Mouse (Mus musculus) retina, postnatal 7 days (tissue): ENCODE measurements around the gene 4930595D18Rik.

ENCODE experiments used
- DNase-seq: peaks from one replicate; pipeline ENCODE4 v3.0.0-alpha.2; 2012; ENCODE audit warnings: low read depth, low spot score

4930595D18Rik gene

DNA sequence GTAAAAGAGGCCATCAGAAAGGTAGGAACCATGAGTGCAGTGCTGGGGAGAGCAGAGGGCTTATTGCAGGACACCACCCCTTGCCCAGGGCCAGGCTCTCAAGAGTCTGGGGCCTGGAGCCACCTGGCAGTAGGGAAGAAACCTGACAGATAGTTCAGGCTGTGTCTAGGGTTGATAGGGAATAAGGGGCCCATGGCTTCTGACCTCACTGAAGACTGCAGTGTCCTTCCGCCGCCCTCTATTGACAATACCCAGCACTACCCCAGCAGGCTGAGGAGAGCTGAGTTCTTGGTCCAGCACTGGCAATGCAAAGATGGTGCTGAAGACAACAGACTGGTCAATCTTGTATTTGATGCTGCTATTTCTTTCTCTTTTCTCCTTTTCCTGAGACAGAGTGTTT lies 47.2 kb downstream of the 4930595D18Rik start:
- no peak for DNase-seq

DNA sequence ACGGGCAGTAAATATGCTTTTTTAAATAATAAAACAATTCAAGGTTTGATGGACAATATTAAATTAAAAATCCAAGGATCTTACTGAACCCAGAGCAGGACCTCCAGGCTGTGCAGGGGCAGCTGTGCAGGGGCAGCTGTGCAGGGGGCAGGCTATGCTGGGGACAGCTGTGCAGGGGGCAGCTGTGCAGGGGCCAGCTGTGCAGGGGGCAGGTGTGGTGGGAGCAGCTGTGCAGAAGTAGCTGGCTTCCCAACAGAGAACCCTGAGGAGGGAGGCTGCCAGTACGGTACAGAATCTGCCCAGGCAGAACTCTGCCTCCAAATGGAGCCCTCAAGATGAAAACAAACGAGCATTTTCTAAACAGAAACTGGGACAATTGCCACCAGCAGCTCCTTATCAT lies 48.3 kb downstream of the 4930595D18Rik start:
- DNase-seq = no peak

DNA sequence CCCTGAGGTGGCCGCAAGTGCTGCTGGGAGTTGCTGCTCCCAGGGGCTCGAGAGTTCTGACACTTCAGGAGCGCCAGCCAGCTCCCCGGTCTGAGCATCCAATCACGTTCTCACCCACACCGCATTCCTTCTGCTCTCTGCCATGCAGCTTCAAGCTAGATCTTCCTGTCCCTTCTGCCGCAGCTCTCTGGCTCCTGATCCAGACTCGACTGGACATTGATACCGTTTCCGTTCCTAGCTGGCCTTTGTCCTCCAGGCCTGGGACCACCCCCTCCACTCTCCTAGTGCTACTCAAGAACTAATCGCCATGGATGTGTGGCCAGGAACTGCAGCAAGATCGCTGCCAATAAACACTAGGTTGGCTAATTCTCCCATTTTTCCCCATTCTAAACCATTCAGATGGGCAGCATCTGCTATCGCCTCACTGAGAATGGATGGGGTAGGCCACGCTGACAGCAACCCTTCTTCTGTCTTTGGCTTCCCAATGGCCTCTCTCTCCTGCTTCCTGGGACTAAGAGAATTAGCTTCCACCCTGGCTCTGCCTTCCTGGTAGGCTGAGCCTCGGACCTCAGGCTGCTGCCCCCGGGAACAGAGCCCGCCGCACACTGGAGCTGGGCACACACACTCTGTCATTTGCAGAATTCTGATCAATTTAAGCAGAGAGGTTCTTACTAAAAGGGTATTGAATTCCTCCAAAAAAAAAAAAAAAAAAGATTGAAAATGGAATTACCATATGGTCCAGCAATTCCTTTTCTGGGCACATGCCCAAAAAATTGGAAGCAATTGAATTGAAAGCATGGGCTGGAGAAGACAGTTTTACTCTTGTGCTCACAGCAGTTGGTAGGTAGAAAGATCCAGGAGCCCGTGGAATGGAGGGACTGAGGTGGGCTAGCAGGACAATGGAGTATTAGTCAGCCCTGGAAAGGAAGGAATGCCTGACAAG lies 49.2 kb downstream of the 4930595D18Rik start:
- no peak for DNase-seq

DNA sequence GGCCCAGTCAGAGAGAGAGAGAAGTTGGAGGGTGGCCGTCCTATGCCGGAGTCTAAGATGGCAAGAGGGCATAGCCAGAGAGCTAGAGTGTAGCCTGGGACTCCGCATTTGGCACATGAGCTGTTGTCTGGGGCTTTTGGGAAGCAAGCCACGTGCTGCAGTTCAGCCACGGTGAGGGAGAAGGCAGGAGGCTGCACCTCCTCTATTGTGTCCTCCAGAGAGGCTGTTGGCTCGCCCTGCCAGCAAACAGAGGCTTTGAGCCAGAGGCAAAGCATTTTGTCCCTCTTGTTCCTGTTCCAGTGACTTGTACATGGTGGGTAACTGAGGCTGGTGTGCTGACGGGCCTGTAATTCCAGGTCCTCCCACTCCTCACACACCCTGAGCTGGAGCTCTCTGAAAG lies 50.1 kb downstream of the 4930595D18Rik start:
- DNase-seq = no peak

DNA sequence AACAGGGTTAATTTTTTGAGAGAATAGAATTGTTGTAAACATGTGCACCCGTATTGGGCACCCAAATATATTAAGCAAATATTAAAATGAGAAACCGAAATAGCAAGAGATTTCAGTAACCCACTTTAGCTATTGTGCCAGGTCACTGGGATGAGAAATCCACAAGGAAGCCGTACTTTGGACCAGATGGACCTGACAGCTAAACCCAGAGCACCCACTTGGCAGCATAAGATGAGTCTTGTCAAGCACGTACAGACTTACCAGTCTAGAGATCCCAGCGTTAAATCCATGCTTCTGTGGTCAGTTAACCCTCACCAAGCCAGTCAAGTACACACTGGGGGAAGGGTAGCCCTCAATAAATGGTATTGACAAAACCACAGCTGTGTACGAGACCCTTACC lies 58.6 kb downstream of the 4930595D18Rik start:
- no peak for DNase-seq

DNA sequence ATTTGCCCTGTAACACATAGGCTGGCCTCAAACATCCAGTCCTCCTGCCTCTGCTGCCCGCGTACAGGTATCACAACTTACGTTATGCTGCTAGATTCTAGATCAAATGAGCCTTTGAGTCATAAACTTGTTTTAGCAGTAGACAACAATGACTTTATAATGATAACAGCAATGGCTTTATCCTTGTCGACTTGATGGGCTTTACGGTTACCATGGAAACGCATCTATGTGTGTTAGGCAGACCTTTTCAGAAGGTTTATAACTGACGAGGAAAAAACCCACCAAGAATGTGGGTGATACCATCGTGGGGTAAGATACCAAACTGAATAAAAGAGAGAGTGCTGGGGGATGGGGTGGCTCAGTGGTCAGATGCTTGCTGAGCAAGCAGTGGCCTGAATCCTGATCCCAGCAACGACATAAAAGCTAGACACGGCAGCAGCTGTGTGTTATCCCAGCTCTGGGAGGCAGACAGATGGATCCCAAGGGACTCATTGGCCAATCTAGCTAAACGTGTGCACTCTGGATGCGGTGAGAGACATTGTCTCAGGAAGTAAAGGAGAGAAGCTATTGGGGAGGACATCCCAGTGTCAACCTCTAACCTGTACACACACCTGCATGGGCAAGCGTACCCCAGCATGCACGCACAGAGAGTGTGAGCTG lies 59.6 kb downstream of the 4930595D18Rik start:
- DNase-seq = no peak

DNA sequence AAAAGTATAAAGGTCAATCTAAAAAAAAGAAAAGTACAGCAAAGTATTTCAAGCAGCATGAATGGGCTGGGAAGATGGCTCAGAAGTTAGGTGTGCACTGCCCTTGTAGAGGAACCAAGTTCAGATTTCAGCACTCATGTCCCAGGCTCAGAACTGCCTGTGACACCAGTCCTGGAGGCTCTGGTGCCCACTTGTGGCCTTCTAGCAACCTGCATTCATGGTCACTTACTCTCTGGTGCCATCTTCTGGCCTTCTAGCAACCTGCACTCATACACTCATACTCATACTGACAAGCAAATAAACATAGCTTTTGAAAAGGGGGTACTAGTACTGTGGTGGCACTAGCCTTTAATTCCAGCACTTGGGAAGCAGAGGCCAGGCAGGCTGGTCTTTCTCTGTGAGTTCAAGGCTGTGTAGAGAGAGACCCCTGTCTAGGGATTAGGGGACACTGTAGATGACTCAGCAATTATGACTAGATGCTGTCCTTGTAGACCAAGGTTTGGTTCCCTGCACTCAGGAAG lies 61.9 kb downstream of the 4930595D18Rik start:
- DNase-seq = no peak

DNA sequence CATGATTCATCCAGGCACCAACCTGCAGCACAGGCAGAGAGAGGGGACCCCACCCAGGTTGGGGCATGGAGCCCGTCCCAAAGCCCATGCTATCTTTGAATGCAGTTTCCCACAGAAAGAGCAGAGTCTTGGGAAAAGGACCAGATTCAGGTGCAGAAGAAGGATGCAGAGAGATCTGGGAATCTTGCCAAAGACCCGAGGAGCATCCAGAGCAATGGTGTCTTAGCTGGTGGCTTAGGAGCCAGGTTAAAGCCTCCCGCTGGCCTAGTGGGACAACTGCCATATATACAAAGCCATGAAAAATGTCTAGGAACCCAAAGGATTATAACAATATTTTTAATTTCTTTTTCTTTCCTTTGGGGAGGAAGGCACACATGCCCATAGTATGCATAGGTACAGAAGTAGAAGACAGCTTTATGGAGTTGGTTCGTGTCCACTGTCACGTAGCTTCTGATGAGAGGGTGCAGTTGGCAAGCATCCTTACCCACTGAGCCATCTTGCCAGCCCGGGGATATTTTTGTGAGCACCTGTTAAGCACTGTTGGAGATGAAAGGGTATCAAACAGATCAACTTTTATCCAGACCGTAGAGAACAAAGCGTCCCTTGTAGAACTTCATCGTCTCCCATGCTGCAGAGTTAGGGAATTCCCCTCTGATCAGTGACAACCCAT lies 63.2 kb downstream of the 4930595D18Rik start:
- DNase-seq = no peak

DNA sequence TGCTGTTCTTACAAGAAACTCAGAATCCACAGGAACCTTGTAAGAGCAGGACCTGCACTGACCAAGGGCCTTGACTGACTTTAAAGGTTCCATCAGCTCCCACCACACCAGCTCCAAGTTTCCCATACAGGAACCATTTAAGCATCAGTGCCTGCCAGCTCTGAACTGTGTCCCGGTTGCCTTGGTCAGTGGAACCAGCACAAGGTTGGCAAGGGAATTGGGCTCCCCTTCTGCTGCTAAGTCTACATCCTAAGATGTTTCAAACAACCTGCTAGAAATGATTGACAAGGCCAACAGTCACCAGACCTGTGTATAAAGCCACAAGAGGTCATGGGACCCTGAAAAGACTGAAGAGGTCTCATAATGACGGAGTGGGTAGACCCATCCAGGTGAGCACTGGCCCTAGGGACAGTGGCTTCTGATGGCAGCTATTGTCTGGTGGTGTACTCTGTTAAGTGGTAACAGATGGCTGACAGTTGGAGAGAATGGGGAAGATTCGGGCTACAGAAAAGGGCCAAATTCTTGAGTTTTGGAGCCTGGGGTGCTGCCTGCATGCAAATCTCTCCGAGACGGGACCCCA lies 64.7 kb downstream of the 4930595D18Rik start:
- DNase-seq = no peak

DNA sequence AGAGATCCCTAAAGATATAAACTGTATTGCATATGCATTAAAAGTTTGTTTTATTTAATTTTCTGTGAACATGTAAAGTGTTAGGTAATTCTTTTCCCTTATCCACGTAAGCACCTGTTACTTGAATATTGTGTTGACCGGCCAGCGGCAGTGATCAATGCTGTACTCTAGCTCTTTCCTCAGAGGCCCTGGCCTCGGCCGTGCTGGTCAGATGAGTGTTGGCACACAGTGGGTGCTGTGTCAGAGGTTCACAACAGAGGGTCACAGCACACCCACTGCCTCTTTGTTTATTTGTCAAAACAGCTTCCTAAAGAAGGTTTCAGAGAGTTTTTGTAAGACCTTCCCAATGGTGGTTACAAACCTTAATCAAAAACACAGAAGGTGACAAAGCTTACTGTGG lies 69.7 kb downstream of the 4930595D18Rik start:
- no peak for DNase-seq

DNA sequence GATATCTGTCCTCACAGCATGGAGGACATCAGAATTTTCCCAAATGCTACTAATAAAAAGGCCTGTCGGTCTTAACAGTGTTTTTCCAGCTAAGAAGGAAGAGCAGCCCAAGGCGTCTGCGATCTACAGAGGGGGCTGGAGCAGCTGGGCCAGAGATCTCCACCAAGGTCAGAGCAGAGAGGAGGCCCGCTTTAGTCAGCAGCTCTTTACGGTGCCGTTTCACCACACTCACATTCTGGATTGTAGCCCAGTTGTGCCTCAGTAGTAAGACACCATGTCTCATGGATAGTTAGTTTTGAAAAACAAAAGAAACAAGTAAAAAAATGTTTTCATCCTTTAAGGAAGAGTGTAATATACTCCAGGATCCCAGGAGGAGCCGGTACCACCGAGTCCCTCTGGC lies 73.1 kb downstream of the 4930595D18Rik start:
- DNase-seq = no peak
